Mouse (Mus musculus): ENCODE data around the gene Cacna2d3. TPM values are rescaled to one million over a fixed set of nuclear protein-coding genes. Genes with fewer than 3 reads are reported as not detected.

Gene Cacna2d3
- total and polyA plus RNA-seq, 2 experiments from 2014 or later = 0.19 TPM; not detected in 1

DNA sequence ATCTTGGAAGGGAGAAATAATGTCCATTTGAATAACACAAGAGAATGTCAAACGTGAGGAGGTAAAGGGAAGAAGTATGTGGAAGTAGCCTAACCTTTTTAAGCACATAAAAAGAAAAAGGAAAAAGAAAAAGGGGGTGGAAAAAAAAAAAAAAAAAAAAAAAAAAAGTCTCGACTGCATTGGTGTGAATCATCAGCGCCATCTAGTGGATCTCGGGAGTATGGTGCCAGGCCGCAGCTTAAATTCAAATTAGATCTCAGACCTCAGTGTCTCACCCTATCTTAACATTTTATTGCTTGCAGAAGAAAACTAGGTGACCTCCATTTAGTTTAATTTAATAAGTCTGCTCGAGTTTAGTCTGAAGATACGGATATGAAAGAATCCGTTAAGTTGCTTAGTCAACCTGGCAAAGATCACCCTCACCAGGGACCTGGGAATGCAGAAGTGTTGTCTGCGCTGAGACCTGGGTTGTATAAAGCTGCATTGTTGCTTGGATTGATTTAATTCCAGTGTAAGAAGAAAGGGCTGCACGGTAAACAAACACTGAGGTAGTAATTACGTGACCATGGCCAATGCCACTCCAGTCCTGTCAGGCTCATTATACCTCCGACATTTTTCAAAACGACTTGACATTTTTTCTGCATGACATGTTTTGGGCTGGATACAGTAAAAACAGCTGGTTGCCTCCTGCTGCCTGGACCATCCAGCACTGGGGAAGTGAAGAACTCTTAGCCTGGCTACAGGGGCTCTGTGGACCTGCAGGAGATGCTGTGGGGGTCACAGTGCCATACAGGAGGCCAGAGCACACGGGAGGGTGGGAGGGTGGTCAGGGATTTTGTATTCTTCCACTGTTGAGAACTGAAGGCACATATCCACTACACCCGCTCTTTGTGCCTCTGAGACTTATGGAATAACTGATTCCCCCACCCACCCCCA lies 278.3 kb downstream of the Cacna2d3 start:
- Histone ChIP-seq H3K36me3 (replicated peaks; ENCODE audit: control insufficient read depth, insufficient read depth, low read length) (no peaks in the 10 kb centered on the region), H3K9me3 (replicated peaks; ENCODE audit: control insufficient read depth, low read length) (no peaks in the 10 kb centered on the region), H3K27me3 (ENCODE audit: control insufficient read depth, insufficient read depth, low read length) (no peaks in the 10 kb centered on the region), H3K4me3 (ENCODE audit: low read depth, low read length) (no peak overlapping the region), H3K9ac (replicated peaks; ENCODE audit: low read depth, low read length) (no peak overlapping the region), H3K27ac (ENCODE audit: low read depth) (no peak overlapping the region), H3K4me2 (ENCODE audit: low read depth, low read length) (no peak overlapping the region), H3K4me1 (ENCODE audit: control insufficient read depth, insufficient read depth) (peaks cover 5% of the 10 kb centered on the region; the same call in 1 of the 2 replicates)
- no peak for TF ChIP-seq EP300 (IDR thresholded peaks at IDR 0.05; ENCODE audit: low read depth)
- TF ChIP-seq CTCF (IDR thresholded peaks at IDR 0.05; ENCODE audit: low read depth) = peak; percentile 70
- ATAC-seq (ENCODE audit: insufficient read depth, low read depth) (no peak), DNase-seq (ENCODE audit: low spot score) (peak; percentile 13)
- WGBS = 29% methylated on average over 15 of the region's 15 CpGs

DNA sequence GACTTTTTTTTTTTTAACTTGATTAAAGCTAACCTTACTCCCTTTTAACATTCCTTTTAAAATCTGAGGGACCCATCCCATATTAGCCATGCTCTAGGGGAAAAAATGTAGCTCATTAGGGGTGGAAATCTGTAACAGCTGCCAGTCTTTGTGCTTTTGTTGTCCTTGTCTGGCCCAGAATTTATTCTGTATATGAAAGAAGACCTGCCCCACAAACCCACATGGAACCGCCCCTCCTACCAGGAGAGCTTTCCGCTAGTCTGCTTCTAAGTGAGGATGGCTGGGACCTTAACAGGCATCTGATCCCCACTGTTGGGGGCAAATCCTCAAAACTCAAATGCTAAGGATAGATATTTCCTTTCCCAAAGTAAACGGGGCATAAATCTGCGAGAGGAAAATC lies 279.2 kb downstream of the Cacna2d3 start:
- 44% methylated on average over 4 of the region's 4 CpGs for WGBS
- no peak overlapping the region for H3K4me2 ChIP-seq (ENCODE audit: low read depth, low read length)
- no peaks in the 10 kb centered on the region for H3K9me3 ChIP-seq (replicated peaks; ENCODE audit: control insufficient read depth, low read length)

GRCm38 (mm10) chr14:29438666-29439065 lies 283.0 kb downstream of the Cacna2d3 start:
- 34% methylated on average over 7 of the region's 7 CpGs for WGBS
- H3K4me3 ChIP-seq (ENCODE audit: low read depth, low read length) = no peak overlapping the region
- peaks cover 5% of the 10 kb centered on the region; the same call in 1 of the 2 replicates for H3K4me1 ChIP-seq (ENCODE audit: control insufficient read depth, insufficient read depth)
- no peak overlapping the region for H3K27ac ChIP-seq (ENCODE audit: low read depth)
- H3K9ac ChIP-seq (replicated peaks; ENCODE audit: low read depth, low read length) = no peak overlapping the region
- no peak for DNase-seq (ENCODE audit: low spot score)
- H3K27me3 ChIP-seq (ENCODE audit: control insufficient read depth, insufficient read depth, low read length) = no peaks in the 10 kb centered on the region
- H3K9me3 ChIP-seq (replicated peaks; ENCODE audit: control insufficient read depth, low read length) = no peaks in the 10 kb centered on the region
- no peaks in the 10 kb centered on the region for H3K36me3 ChIP-seq (replicated peaks; ENCODE audit: control insufficient read depth, insufficient read depth, low read length)
- no peak for ATAC-seq (ENCODE audit: insufficient read depth, low read depth)
- TF ChIP-seq CTCF (IDR thresholded peaks at IDR 0.05; ENCODE audit: low read depth) = no peak
- TF ChIP-seq EP300 (IDR thresholded peaks at IDR 0.05; ENCODE audit: low read depth) = no peak
- H3K4me2 ChIP-seq (ENCODE audit: low read depth, low read length) = no peak overlapping the region

More for the DNA sequence above, 279.2 kb downstream of the Cacna2d3 start:
- Histone ChIP-seq H3K9ac (replicated peaks; ENCODE audit: low read depth, low read length) (no peak overlapping the region), H3K27me3 (ENCODE audit: control insufficient read depth, insufficient read depth, low read length) (no peaks in the 10 kb centered on the region), H3K4me3 (ENCODE audit: low read depth, low read length) (no peak overlapping the region), H3K4me1 (ENCODE audit: control insufficient read depth, insufficient read depth) (peaks cover 5% of the 10 kb centered on the region; the same call in 1 of the 2 replicates), H3K36me3 (replicated peaks; ENCODE audit: control insufficient read depth, insufficient read depth, low read length) (no peaks in the 10 kb centered on the region), H3K27ac (ENCODE audit: low read depth) (no peak overlapping the region)
- ATAC-seq (ENCODE audit: insufficient read depth, low read depth) (no peak), DNase-seq (ENCODE audit: low spot score) (no peak)
- TF ChIP-seq EP300 (IDR thresholded peaks at IDR 0.05; ENCODE audit: low read depth) = no peak
- no peak for TF ChIP-seq CTCF (IDR thresholded peaks at IDR 0.05; ENCODE audit: low read depth)

DNA sequence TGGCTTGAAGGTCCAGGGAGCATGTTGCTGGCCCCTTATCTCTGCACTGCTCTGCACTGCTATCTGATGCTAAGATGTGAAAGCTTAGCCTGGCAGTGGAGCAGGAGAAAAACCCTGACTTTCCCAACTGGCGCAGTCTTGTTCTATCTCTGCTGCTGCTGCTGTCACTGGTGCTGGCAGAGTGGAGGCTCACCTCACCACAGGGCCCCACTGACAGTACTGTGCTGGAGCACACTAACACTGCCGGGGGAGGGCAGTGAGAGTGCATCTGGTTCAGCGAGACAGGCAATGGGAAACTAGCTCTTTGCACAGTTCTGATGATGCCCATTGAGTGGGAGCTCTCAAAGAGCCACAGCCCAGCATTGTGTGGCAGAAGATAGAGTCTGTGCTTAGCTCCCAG lies 283.4 kb downstream of the Cacna2d3 start:
- no peaks in the 10 kb centered on the region for H3K27me3 ChIP-seq (ENCODE audit: control insufficient read depth, insufficient read depth, low read length)
- H3K36me3 ChIP-seq (replicated peaks; ENCODE audit: control insufficient read depth, insufficient read depth, low read length) = no peaks in the 10 kb centered on the region
- no peaks in the 10 kb centered on the region for H3K9me3 ChIP-seq (replicated peaks; ENCODE audit: control insufficient read depth, low read length)
- H3K4me1 ChIP-seq (ENCODE audit: control insufficient read depth, insufficient read depth) = peaks cover 5% of the 10 kb centered on the region; the same call in 1 of the 2 replicates
- H3K27ac ChIP-seq (ENCODE audit: low read depth) = no peak overlapping the region
- no peak for ATAC-seq (ENCODE audit: insufficient read depth, low read depth)
- no peak overlapping the region for H3K4me2 ChIP-seq (ENCODE audit: low read depth, low read length)
- TF ChIP-seq CTCF (IDR thresholded peaks at IDR 0.05; ENCODE audit: low read depth) (no peak), EP300 (IDR thresholded peaks at IDR 0.05; ENCODE audit: low read depth) (no peak)
- H3K4me3 ChIP-seq (ENCODE audit: low read depth, low read length) = no peak overlapping the region
- H3K9ac ChIP-seq (replicated peaks; ENCODE audit: low read depth, low read length) = no peak overlapping the region
- 35% methylated on average over 3 of the region's 3 CpGs for WGBS
- DNase-seq (ENCODE audit: low spot score) = no peak

GRCm38 (mm10) chr14:29435203-29435602 lies 286.5 kb downstream of the Cacna2d3 start:
- DNase-seq (ENCODE audit: low spot score) = no peak
- ATAC-seq (ENCODE audit: insufficient read depth, low read depth) = no peak
- Histone ChIP-seq H3K9ac (replicated peaks; ENCODE audit: low read depth, low read length) (no peak overlapping the region), H3K4me3 (ENCODE audit: low read depth, low read length) (no peak overlapping the region), H3K27ac (ENCODE audit: low read depth) (no peak overlapping the region), H3K4me2 (ENCODE audit: low read depth, low read length) (no peak overlapping the region), H3K27me3 (ENCODE audit: control insufficient read depth, insufficient read depth, low read length) (no peaks in the 10 kb centered on the region), H3K4me1 (ENCODE audit: control insufficient read depth, insufficient read depth) (no peaks in the 10 kb centered on the region), H3K9me3 (replicated peaks; ENCODE audit: control insufficient read depth, low read length) (no peaks in the 10 kb centered on the region), H3K36me3 (replicated peaks; ENCODE audit: control insufficient read depth, insufficient read depth, low read length) (no peaks in the 10 kb centered on the region)
- no peak for TF ChIP-seq CTCF (IDR thresholded peaks at IDR 0.05; ENCODE audit: low read depth)
- TF ChIP-seq EP300 (IDR thresholded peaks at IDR 0.05; ENCODE audit: low read depth) = no peak

Measured in heart, postnatal 0 days (tissue).